Mouse (Mus musculus) CH12.LX (cell line): ENCODE data around the gene Slc34a2. TPM values are rescaled to one million over a fixed set of nuclear protein-coding genes. Genes with fewer than 3 reads are reported as not detected.

Experiments used
- DNase-seq: peaks from one replicate; pipeline ENCODE4 v3.0.0-alpha.2; 2013; ENCODE audit errors: extremely low read depth
- H3K27ac ChIP-seq: 2 replicates; pipeline ENCODE4 v1.5.1; 2012; ENCODE audit warnings: low read depth, mild to moderate bottlenecking, control low read depth, moderate library complexity; ENCODE audit not compliant: insufficient read depth
- H3K27me3 ChIP-seq: replicated peaks from 2 replicates; pipeline ENCODE3; 2012; ENCODE audit warnings: inconsistent platforms
- H3K36me3 ChIP-seq, 2 experiments: replicated peaks in 1 of 2; 2 replicates each; pipeline versions ENCODE3 to v1.6.1; 2012; ENCODE audit warnings: inconsistent platforms in 1 of 2, low read length in 1 of 2, mild to moderate bottlenecking in 1 of 2, mixed read lengths in 1 of 2, moderate library complexity in 1 of 2; ENCODE audit not compliant: control insufficient read depth in 1 of 2, insufficient read depth in 1 of 2
- H3K4me1 ChIP-seq, 2 experiments: 2 replicates each; pipeline ENCODE4 v1.6.1; 2012; ENCODE audit warnings: inconsistent platforms in 1 of 2, moderate library complexity in 1 of 2; ENCODE audit not compliant: insufficient read depth in 2 of 2, control insufficient read depth in 1 of 2
- H3K4me2 ChIP-seq: 2 replicates; pipeline ENCODE4 v1.6.1; 2012; ENCODE audit warnings: low read depth, mild to moderate bottlenecking, control low read depth; ENCODE audit not compliant: poor library complexity, insufficient read depth, severe bottlenecking
- H3K4me3 ChIP-seq, 3 experiments: fragments of 150-350 bp in 1 of 3; sonication (generic) in 1 of 3; replicated peaks in 1 of 3; 2 replicates each; pipeline versions ENCODE3 to v1.5.1; 2011 to 2012; ENCODE audit warnings: low read depth in 2 of 3, low read length in 2 of 3, mild to moderate bottlenecking in 2 of 3, moderate library complexity in 2 of 3, control low read depth in 1 of 3, improper control_type of control experiment in 1 of 3, inconsistent platforms in 1 of 3, mixed read lengths in 1 of 3; ENCODE audit not compliant: poor library complexity in 1 of 3
- H3K79me2 ChIP-seq: replicated peaks from 2 replicates; pipeline ENCODE4 v1.6.1; 2012; ENCODE audit warnings: mild to moderate bottlenecking, moderate library complexity; ENCODE audit not compliant: control insufficient read depth, poor library complexity, insufficient read depth, severe bottlenecking; ENCODE audit errors: extremely low read depth
- H3K9ac ChIP-seq: 2 replicates; pipeline ENCODE4 v1.6.1; 2012; ENCODE audit warnings: low read depth, mild to moderate bottlenecking, control low read depth, moderate library complexity; ENCODE audit not compliant: insufficient read depth
- H3K9me3 ChIP-seq: replicated peaks from 2 replicates; pipeline ENCODE3; 2012; ENCODE audit warnings: low read length, inconsistent platforms, mixed read lengths
- BHLHE40 ChIP-seq: IDR thresholded peaks from 2 replicates; pipeline ENCODE4 v1.6.1; 2011; ENCODE audit warnings: mild to moderate bottlenecking, low read depth, low read length, improper control_type of control experiment
- CTCF ChIP-seq, 2 experiments: IDR thresholded peaks in 1 of 2; conservative IDR thresholded peaks in 1 of 2; 2 replicates each; pipeline ENCODE4 v1.5.1; 2011 to 2012; ENCODE audit warnings: low read depth in 2 of 2, low read length in 2 of 2, improper control_type of control experiment in 1 of 2, inconsistent platforms in 1 of 2, mild to moderate bottlenecking in 1 of 2, moderate library complexity in 1 of 2
- E2F4 ChIP-seq: IDR thresholded peaks from 2 replicates; pipeline ENCODE4 v1.6.1; 2011; ENCODE audit warnings: low read depth, low read length, improper control_type of control experiment; ENCODE audit not compliant: insufficient replicate concordance
- ELF1 ChIP-seq: IDR thresholded peaks from 2 replicates; pipeline ENCODE4 v1.6.1; 2014; ENCODE audit warnings: low read depth, mild to moderate bottlenecking, inconsistent platforms, low read length, improper control_type of control experiment
- ETS1 ChIP-seq: conservative IDR thresholded peaks from 2 replicates; pipeline ENCODE4 v1.6.1; 2012; ENCODE audit warnings: low read depth, mild to moderate bottlenecking, inconsistent platforms, low read length, improper control_type of control experiment, moderate library complexity
- JUN ChIP-seq: IDR thresholded peaks from 2 replicates; pipeline ENCODE4 v1.6.1; 2011; ENCODE audit warnings: low read depth, mild to moderate bottlenecking, low read length, improper control_type of control experiment, moderate library complexity; ENCODE audit not compliant: insufficient read depth
- JUND ChIP-seq: conservative IDR thresholded peaks from 2 replicates; pipeline ENCODE4 v1.6.1; 2011; ENCODE audit warnings: low read depth, low read length, improper control_type of control experiment
- KAT2A ChIP-seq: IDR thresholded peaks from 2 replicates; pipeline ENCODE4 v1.6.1; 2012; ENCODE audit warnings: low read length, improper control_type of control experiment, inconsistent platforms; ENCODE audit not compliant: insufficient replicate concordance
- MAFK ChIP-seq: IDR thresholded peaks from 2 replicates; pipeline ENCODE4 v1.6.1; 2011; ENCODE audit warnings: low read length, improper control_type of control experiment; ENCODE audit not compliant: insufficient replicate concordance
- MAX ChIP-seq: IDR thresholded peaks from 2 replicates; pipeline ENCODE4 v1.6.1; 2011; ENCODE audit warnings: low read length, improper control_type of control experiment
- MAZ ChIP-seq: IDR thresholded peaks from 2 replicates; pipeline ENCODE4 v1.6.1; 2012; ENCODE audit warnings: low read depth, mild to moderate bottlenecking, inconsistent platforms, low read length, improper control_type of control experiment, moderate library complexity
- MEF2A ChIP-seq: IDR thresholded peaks from 2 replicates; pipeline ENCODE4 v1.6.1; 2014; ENCODE audit warnings: low read depth, mild to moderate bottlenecking, inconsistent platforms, low read length, improper control_type of control experiment, borderline replicate concordance
- MXI1 ChIP-seq: IDR thresholded peaks from 2 replicates; pipeline ENCODE4 v1.6.1; 2011; ENCODE audit warnings: mild to moderate bottlenecking, low read depth, low read length, improper control_type of control experiment
- PAX5 ChIP-seq: IDR thresholded peaks from 2 replicates; pipeline ENCODE4 v1.6.1; 2012; ENCODE audit warnings: low read length, inconsistent platforms, mixed read lengths
- POLR2A ChIP-seq: IDR thresholded peaks from 2 replicates; pipeline ENCODE4 v1.6.1; 2011; ENCODE audit warnings: low read depth, mild to moderate bottlenecking, improper control_type of control experiment, low read length
- POLR2AphosphoS2 ChIP-seq: IDR thresholded peaks from 2 replicates; pipeline ENCODE4 v1.6.1; 2011; ENCODE audit warnings: low read depth, low read length, improper control_type of control experiment
- RCOR1 ChIP-seq: conservative IDR thresholded peaks from 2 replicates; pipeline ENCODE4 v1.6.1; 2012; ENCODE audit warnings: low read depth, mild to moderate bottlenecking, inconsistent platforms, low read length, improper control_type of control experiment
- TBP ChIP-seq: conservative IDR thresholded peaks from 2 replicates; pipeline ENCODE4 v1.6.1; 2011; ENCODE audit warnings: low read depth, low read length, improper control_type of control experiment
- TCF12 ChIP-seq: IDR thresholded peaks from 2 replicates; pipeline ENCODE4 v1.6.1; 2014; ENCODE audit warnings: low read depth, mild to moderate bottlenecking, inconsistent platforms, low read length, improper control_type of control experiment
- UBTF ChIP-seq: IDR thresholded peaks from 2 replicates; pipeline ENCODE4 v1.6.1; 2012; ENCODE audit warnings: low read depth, mild to moderate bottlenecking, inconsistent platforms, low read length, improper control_type of control experiment, moderate library complexity
- USF2 ChIP-seq: conservative IDR thresholded peaks from 2 replicates; pipeline ENCODE4 v1.6.1; 2011; ENCODE audit warnings: low read depth, low read length, improper control_type of control experiment
- ZNF384 ChIP-seq: IDR thresholded peaks from 2 replicates; pipeline ENCODE4 v1.6.1; 2012; ENCODE audit warnings: low read depth, low read length, improper control_type of control experiment, inconsistent platforms
- dilution Hi-C: fragments of 300-500 bp; cut with MboI; formaldehyde crosslinking; loops from 2 replicates; pipeline ENCODE4 v1.14.3; 2020; ENCODE audit warnings: low sequenced_read_pairs; ENCODE audit not compliant: extremely low pct_unique_long_range_greater_than_20kb, extremely low pct_ligation_motif_present
- in situ Hi-C: fragments of 300-500 bp; cut with MboI; formaldehyde crosslinking; loops from 3 replicates; pipeline ENCODE4 v1.14.3; 2019; ENCODE audit warnings: low sequenced_read_pairs, low pct_ligation_motif_present, low pct_unique_long_range_greater_than_20kb, mixed read lengths
- polyA plus RNA-seq: library from polyadenylated mRNA; unstranded; fragments of >175 nt; gene quantifications from 2 replicates; pipeline ENCODE4 v1.2.1, GENCODE M21; 2012; ENCODE audit warnings: low read depth; ENCODE audit not compliant: insufficient read length
- total RNA-seq, 2 experiments: library from RNA; depleted of rRNA; stranded (reverse); fragments of 300-350 nt in 1 of 2; fragments of >200 nt in 1 of 2; gene quantifications; 2 replicates each; pipeline ENCODE4 v1.2.3; 2012 to 2014

The Slc34a2 gene
- total and polyA plus RNA-seq, 3 experiments = not detected

GRCm38 (mm10) chr5:52995461-52995860, 42.4 kb upstream of the Slc34a2 start:
- dilution Hi-C loops = no loop called here
- H3K4me1 ChIP-seq = peaks cover 0 to 6% of the 10 kb centered on the region in 2 experiments; a peak in 2 of 4 replicates

GRCm38 (mm10) chr5:52996145-52996544, 41.7 kb upstream of the Slc34a2 start:
- no peak overlapping the region for H3K4me3 ChIP-seq
- H3K79me2 ChIP-seq = no peaks in the 10 kb centered on the region
- no peaks in the 10 kb centered on the region for H3K9me3 ChIP-seq
- TF ChIP-seq MAX (no peak), POLR2A (no peak), JUND (no peak)
- TF ChIP-seq, all 38 proteins: peak for 0
- no peak overlapping the region for H3K4me2 ChIP-seq
- H3K27me3 ChIP-seq = no peaks in the 10 kb centered on the region
- H3K27ac ChIP-seq = no peak overlapping the region
- in situ Hi-C loops (no loop called here), dilution Hi-C loops (no loop called here)
- no peaks in the 10 kb centered on the region for H3K36me3 ChIP-seq
- no peak for DNase-seq
- no peak overlapping the region for H3K9ac ChIP-seq
- H3K4me1 ChIP-seq = peaks cover 0 to 6% of the 10 kb centered on the region in 2 experiments; a peak in 2 of 4 replicates

More at GRCm38 (mm10) chr5:52995461-52995860, 42.4 kb upstream of the Slc34a2 start:
- Histone ChIP-seq H3K4me2 (no peak overlapping the region), H3K9me3 (no peaks in the 10 kb centered on the region), H3K9ac (no peak overlapping the region), H3K27ac (no peak overlapping the region), H3K36me3 (no peaks in the 10 kb centered on the region), H3K27me3 (no peaks in the 10 kb centered on the region), H3K79me2 (no peaks in the 10 kb centered on the region), H3K4me3 (no peak overlapping the region)
- DNase-seq = no peak
- in situ Hi-C loops = no loop called here
- TF ChIP-seq ELF1 (no peak), JUND (no peak), MEF2A (no peak), TBP (no peak), BHLHE40 (no peak), E2F4 (no peak), RCOR1 (no peak), UBTF (no peak)

- peaks cover 0 to 1% of the 10 kb centered on the region in 2 experiments; a peak in 2 of 4 replicates for H3K4me1 ChIP-seq
- H3K9me3 ChIP-seq = no peaks in the 10 kb centered on the region
- no peak for DNase-seq
- no peak overlapping the region for H3K9ac ChIP-seq
- dilution Hi-C loops (no loop called here), in situ Hi-C loops (no loop called here)
- no peak for TF ChIP-seq MEF2A
- TF ChIP-seq ETS1 = no peak
- no peak for TF ChIP-seq ZNF384
- no peak for TF ChIP-seq JUND
- no peak for TF ChIP-seq BHLHE40
- TF ChIP-seq POLR2AphosphoS2 = no peak
- TF ChIP-seq JUN = no peak
- TF ChIP-seq ELF1 = no peak
- no peak for TF ChIP-seq TCF12
- no peak for TF ChIP-seq USF2
- no peak for TF ChIP-seq POLR2A
- no peak for TF ChIP-seq E2F4
- TF ChIP-seq MAX = no peak
- TF ChIP-seq CTCF (conservative IDR thresholded peaks at IDR 0.05 in 1 of 2, IDR thresholded peaks at IDR 0.05 in 1 of 2; ENCODE audit: low read depth in 2 of 2, low read length in 2 of 2) = no peak
- no peak for TF ChIP-seq MAZ
- TF ChIP-seq MXI1 = no peak
- TF ChIP-seq MAFK = no peak
- no peak for TF ChIP-seq PAX5
- no peak for TF ChIP-seq KAT2A
- no peak overlapping the region for H3K27ac ChIP-seq
- no peak overlapping the region for H3K4me3 ChIP-seq
- H3K27me3 ChIP-seq = no peaks in the 10 kb centered on the region
- no peaks in the 10 kb centered on the region for H3K36me3 ChIP-seq
- H3K79me2 ChIP-seq = no peaks in the 10 kb centered on the region
- H3K4me2 ChIP-seq = no peak overlapping the region
These were observed 41.3 kb upstream of the Slc34a2 start for GRCm38 (mm10) chr5:52996601-52997000.
